Mouse (Mus musculus) fat pad, adult 2 months (tissue): ENCODE measurements around the gene Mocs2.

Experiments
- DNase-seq: peaks from one replicate; pipeline ENCODE4 v3.0.0-alpha.2; 2011; ENCODE audit warnings: low read depth, low spot score; ENCODE audit errors: extremely low read depth

Mocs2 gene

DNA sequence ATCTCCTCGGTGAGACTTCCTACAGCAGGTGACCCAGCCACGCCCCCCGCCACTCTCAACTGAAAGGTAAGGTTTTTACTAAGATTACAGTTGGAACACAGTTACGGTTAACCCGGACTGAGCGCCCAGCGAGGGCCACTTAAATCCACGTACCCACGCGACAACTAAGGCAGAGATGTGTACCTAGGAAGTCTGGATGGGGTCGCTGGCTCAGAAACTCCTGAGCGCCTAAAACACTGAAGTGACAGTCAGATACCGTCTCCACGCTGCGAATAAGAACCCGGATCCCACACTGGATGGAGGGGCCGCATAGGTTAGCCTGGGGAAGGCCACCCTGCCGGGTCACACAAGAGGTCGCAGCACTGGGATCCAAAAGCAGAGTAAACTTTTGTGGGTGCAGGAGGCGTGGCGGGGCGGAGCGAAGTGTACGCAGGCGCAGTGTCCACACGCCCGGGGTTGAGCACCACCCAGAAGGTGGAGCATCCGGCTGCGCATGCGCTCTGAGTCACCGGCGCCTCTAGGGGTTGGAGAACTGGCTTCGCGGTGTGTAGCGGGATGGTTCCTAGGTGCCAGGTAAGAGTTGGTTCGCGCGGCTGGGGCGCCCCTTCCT lies at the start of gene Mocs2:
Gene Mocs2 (plus strand): TSS at position 486 of the 610 bp plus-strand sequence.
- no peak for DNase-seq

DNA sequence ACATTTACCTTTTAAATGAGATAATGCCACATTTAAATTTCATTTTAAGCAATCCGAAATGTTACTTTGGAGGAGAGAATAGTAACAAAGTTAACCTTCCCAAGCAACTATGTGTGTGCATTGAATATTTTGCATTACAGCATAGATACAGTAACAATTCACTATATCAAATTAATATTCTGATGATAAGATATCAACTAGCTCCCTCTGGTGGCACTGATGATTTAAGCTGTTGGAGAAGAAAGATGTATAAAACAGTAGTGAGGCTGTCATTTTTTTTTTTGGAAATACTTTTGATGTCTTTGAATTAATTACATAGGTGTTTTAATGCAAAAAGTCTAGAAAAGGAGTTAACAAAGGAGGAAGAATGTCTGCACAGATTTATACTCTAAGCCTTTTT lies 26.5 kb upstream of the Mocs2 start:
- no peak for DNase-seq

DNA sequence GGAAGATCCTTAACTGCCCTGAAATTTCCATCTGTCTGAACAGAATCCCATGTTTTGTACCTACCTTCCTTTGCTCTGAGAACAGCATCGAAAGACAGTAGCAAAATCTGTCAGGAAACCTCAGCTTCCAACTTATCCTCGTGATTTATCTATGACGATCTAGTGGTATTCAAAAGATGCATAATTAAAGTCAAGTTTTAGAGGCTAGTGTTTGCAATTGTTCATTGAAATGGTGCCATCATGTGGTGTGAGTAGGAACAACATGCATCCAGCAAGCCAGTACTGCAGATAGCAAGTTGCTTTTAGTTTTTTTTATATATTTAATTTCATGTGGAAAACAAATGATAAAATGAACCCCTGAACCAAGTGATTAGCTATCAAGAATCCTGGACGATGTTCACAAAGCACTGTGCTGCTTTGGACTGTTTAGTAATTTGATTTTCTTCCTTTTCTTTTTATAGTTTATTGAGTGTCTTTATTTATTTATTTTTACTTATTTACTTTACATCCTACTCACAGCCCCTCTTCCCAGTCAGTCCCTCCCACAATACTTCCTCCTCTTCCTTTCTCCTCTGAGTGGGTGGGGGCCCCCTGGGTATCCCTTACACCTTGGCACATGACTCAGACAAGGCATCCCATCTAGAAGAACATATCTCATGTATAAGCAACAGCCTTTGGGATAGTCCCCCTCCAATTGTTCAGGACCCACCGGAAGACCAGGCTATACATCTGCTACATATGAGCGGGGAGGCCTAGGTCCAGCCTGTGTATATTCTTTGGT lies 24.6 kb upstream of the Mocs2 start:
- no peak for DNase-seq

DNA sequence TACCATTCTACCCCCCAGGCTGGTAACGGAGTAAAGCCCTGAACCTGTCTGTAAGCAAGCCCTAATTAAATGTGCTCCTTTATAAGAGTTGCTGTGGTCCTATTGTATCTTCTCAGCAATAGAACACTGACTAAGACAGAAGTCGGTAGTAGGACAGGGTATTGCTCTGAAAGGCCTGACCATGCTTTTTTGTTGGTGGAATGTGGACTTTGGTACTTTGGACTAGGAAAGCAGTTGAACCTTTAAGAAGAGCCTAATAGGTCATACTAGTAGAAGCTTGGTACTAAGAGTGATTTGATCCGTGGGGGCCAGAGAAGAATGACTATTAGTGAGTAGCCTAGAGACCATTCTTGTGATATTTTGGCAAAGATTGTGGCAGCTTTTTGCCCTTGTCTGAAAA lies 16.2 kb upstream of the Mocs2 start:
- DNase-seq: no peak

DNA sequence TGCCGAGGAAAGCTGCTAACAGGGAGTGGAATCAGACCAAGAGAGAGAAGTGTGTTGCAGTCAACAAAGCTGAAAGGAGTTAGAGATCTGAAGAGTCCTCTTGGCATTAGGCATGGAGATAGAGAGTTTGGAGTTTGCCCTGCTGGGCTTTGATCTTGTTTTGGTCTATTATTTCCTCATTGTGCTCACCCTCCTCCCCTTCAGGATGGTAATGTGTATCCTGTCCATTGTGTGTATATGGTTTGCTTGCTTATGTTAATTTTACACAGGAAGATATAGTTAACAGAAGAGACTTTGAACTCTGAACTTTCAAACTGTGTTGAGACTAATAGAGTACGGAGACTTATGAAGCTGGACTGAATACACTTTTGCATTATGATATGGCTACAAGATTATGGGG lies 15.1 kb upstream of the Mocs2 start:
- no peak for DNase-seq

DNA sequence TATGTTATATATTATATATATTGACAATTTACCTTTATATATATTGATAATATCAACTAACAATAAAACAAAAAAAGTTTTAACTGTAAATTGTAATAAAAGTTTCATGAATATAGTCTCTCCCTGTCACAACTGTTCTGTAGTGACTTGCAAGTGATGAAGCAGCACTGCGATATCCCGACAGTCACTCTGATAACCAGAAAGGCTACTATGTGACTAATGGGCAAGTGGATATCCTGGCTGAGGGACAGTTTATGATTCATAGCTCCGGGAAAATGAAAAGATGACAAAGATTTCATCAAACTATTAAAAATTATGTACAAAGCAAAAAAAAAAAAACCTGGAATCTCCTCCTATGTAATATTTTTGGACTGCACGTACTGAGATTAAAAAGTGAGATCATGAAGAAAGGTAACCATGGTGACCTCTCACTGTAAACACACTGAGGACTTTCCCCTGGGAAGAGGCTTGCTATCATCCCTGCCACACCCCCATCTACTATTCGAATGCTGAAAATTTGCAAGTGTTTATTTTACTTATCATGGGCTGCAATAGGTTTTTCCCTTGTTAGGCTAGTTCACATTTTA lies 8.3 kb upstream of the Mocs2 start:
- DNase-seq: no peak

DNA sequence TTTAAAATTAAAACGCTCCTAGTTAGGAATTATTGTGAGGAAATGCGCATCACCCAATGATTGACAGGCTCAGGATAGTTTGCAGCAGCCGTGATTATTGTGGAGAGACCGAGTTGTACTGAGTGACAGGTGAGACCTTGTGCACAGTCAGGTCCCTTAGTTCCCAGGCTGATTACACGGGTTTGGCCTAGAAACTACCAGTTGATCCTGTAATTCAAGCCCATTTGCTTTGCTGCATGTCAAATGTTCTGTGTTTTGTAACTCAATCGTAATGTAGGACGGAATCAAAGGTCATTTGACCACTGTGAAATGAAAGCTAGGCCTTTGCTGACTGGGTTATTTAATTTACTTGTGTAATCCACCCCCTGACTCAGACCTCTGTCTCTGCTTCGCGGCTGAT lies 477 bp downstream of the Mocs2 start:
- DNase-seq: no peak

DNA sequence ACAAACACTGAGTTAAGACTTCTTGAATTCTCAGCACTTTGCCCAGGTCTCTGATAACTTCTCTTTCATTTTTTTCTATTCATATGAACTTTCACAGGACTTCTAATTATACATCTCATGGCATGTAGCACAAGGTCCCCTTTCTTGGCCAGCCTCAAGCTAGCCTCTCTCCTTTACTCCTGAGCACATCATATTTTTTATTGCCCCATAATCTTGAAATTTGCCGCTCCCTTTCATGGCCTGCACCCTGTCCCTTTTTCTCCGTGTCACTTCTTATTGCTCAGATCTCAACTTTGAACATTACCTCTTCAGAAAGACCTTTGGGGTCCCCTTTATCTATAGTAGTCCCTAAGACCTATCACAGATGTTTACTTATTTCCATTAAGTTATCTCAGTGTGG lies 4.8 kb downstream of the Mocs2 start:
- no peak for DNase-seq

DNA sequence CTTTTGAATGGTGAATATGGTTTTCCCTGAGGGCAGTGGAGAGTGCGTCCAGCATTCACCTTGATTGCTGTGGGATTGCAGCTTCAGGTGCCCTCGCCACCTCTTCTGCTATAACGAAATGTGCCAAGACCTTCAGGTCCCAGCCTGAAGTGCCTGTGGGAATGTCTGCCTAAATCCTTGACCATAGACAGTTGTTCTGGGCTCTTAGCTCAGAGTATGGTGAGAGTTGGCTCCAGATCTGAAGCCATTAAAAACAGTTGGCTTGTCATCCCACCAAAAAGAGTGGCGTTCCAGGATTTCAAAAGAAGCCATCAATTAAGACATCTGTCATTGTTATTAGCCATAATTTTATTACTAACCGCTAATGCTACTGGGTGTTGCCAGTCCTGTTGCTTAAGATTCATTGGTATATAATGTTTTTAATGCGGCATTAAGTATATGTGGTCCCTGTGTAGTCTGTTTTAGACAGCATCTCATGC lies 7.4 kb downstream of the Mocs2 start:
- DNase-seq: peak; percentile 92

DNA sequence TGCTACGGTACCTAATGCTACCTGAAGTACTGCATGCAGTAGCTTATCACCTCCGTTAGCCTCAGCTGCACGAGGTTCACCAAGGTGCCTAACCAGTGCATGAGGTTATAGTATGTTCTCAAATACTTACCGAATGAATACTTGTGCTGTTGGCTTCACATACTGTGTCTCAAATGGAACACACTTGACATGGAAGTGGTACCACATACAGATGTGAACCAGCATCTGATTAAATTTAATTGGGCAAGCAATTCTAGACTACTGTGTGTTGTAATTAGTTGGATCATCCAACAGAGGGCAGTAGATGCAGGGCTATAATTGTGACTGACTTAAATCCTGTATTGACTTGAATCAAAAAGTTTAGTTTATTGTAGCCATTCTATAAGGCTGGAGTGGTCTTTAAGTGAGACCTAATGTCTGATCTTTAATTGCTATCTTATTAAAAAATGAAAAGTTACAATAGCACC lies 13.4 kb downstream of the Mocs2 start:
- no peak for DNase-seq

DNA sequence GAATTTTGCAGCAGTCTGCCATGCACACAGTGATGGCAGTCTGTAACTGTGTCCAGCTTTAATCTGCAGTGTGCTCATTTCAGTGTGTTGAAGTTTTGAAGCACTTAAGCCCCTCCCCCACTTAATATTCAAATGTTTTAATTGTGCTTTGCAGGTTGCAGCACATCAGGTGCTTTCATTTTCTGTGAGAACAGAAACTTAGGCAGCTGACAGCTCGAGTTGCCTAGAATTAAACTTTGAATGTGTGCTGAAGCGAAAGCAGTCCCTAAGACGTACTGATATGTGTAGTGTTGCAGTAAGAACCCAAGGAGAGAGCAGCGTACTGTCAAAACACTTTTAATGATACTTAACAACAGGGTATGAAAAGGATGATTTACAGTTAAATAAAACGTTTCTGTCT lies 14.7 kb downstream of the Mocs2 start:
- no peak for DNase-seq

DNA sequence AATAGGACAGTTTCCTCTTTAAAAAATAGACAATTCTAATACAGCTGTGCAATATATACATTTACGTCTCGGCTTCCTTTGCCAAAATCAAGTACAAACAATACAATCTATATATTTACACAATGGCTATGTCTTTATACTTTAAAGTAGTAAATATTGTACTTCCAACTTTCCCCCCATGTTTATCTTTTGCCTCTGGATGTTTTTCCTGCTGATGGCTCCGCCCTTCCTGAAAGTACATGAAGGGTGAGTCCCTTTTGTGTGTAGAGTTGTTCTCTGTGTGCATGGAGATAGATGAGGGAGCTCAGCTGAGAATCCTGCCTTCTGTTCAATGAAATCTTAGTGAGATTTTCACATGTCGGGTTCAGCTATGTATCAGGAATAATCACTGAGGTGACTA lies 15.3 kb downstream of the Mocs2 start:
- no peak for DNase-seq

DNA sequence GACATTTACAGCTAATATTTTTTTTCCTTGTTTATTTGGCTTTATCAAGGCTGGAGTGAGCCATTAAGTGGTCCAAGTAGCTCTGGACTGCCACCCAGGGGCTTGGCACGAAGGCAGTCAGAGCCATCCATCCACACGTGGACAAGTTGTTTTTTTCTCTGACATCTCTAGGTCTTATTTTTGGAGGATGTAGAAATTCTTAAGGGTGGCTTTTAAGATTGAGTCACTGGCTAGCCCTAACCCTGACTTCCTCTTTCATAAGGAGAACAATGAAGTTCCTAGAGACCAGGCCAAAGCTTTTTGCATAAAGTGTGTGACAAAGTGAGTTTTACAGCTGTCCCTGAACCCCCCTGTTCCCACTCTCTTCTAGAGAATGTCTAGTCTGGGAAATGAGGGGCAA lies 16.5 kb downstream of the Mocs2 start:
- DNase-seq: no peak

DNA sequence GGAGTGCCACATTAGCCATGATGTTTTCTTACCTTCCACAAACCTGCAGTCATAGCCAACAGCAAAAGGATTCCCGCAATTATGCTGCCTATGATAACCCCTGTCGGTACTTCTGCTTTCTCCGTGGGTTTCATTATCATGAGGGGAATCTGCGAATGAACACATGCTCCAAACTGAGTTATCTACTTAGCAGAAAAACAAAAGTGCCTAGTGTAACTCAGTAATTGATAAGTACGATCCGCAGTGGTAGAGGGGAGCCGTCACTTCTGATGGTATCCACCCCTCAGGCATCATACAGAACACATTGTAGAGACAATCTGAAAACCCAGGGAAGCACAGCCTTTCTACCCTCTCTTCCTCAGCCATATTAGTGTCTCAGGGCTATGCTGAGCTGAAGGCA lies 19.0 kb downstream of the Mocs2 start:
- no peak for DNase-seq

DNA sequence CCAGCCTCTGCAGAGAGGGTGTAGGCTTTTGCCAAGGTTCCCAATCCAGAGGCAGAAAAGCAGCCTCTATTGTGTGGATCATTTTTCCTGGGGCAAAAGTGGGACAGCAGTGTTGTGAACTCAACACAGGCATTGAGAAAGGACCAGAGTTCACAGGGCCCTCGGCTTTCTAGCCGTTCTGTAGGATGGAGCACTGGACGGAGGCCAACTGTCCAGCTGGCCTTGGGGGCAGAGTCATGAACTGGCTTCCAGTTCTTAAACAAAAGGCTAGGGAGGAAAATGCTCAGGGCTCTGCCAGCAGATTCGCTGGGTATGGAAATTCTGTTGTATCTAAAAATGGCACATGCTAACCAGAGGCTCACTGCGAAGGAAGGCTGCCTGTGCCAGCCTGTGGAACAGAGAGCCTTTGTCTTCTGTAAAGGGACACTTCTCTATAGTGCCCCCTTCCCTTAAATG lies 20.5 kb downstream of the Mocs2 start:
- DNase-seq: no peak

DNA sequence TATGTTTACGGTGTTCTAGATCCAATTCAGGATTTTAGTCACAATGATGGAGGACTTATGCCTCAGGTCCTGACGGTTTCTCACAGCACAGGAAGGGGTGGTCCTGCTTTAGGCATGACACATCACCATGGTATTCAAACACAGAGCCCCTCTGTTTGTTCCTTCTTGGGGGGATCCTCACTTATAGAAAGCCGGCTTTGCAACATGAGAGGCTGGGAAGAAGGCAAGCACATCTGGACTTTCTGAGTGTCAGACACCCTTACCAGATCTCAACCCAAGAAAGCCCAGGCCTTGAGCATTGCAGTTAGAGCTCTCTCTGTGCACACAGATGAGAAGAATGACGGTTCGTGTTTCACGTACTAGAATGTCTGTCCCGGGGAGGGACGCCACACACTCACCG lies 21.1 kb downstream of the Mocs2 start:
- DNase-seq: no peak

DNA sequence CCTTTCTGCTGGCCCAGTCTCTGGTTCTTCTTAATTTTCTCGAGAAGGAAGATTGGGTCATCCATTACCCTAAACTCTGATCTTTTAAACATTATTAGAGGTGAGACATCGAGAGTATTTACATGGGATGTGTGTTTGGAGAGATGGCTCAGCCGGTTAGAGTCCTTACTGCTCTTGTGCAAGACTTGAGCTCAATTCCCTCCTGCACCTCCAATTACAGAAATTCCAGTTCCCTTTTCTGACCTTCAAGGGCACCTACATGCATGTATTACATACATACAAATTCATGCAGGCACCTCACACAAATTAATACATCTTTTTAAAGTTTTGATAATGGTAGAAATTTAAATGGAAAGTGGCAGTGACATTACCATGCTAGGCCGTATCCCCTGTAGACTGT lies 22.5 kb downstream of the Mocs2 start:
- no peak for DNase-seq

DNA sequence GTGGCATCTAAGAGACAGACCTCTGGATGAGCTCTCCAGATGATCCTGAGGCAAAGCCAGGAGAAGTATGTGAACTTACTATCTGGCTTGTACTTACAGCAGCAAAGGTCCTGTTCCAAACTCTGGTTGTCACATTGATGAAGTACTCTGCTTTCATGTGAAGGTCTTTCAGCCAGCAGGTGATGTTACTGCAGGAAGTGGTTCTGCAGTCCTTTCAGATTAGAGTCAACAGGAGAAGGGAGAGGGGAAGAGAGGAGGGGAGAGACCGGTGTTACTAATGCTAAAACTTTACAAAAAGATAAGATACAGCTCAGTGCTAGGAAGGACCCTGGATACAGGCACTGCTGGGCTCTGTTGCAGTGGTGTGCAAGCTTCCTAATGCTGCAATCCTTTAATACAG lies 25.3 kb downstream of the Mocs2 start:
- DNase-seq: no peak

DNA sequence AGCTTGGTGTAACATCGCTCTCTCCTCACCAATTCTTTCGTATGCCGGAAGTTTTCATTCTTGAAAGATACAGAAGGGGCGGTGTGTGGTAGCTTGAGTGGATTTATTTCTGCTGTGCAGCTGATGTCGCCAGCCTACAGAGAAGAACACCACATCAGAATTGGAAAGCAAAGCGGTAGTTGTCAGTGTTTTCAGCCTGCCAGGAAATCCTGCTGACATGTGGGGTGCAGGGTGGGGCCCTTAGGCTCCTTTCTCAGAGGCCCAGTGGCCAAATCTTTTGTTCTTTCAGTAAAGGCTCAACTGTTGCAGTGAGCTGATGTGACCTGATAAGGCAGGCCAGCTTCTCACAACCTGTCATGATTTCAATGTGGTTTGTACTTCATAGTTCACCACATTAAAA lies 27.8 kb downstream of the Mocs2 start:
- DNase-seq: no peak

DNA sequence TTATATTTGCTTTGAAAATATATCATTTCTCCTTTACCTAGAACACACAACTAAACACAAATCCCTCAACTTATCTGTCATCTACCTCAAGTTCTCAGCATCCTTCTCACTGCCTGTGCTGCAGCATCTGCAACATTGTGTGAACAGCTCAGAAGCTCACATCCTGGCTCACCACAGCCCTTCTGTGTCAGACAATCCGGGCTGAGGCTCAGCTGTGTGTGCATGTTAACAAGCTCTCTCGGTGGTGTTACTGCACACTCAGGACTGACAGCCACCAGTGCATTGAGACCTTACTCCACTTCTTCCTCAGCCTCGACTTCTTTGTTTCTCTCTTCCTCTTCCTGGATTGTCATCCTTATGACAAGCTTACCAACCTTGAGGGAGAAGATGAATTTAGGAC lies 30.9 kb downstream of the Mocs2 start:
- no peak for DNase-seq

DNA sequence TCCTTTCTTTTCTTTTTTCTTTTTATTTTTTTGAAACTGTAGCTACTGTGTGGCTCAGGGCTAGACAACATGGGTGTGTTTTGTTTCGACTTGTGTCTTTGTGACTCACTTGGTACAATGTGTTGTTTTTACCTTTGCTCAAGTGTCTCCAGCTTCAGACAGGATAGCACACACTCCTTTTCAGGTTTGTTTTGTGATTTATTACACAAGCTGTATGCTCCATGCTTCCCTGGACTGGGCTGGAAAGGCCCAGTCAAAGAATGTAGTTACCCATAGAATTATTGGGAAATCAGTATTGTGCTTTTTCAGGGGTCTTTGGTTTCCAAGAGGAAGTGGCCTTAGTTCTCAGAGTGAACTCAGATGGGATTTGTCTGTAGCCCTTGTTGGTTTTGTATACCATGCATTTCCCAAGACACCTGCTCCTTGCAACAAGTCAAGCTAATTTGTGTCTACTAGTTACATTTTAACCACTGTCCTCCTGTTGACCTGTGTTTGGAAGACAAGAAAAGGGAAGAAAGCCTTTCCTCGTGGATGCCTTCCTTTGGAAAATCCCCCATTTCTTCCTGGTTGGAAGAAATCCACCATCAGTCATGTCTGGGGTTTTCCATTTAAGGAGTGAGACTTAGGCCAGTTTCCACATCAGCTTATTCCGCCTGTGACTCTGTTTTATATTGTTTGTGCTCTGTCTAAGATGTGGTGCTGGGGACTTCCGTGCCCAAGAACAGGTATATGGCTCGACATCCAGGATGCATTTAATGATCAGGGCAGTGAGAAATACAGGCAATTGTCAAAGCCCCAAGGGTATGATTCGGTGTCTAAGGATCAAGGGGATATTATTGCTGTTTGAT lies 34.5 kb downstream of the Mocs2 start:
- no peak for DNase-seq
